In genomic region chr2:107228287-107228686, GRCm38 (mm10) we compare ENCODE assay signal across 20 mouse cellular contexts.
DNase-seq lines count a peak whose midpoint lies in the region; ATAC-seq lines count a peak whose summit lies in the region.
"Had no signal": no experiment of that assay in that cellular context is flagged by ENCODE, and none has a peak within 500 bp of the region (broad histone marks: within the 10 kb centered on the region; RNA-seq: fewer than 3 reads in every experiment).

No protein-coding gene starts in this region.

- no peak overlapping the region for H3K4me3 ChIP-seq in heart, embryonic 10.5 days
- no peak overlapping the region for H3K4me3 ChIP-seq in heart, embryonic 13.5 days
- H3K4me3 ChIP-seq in stomach, embryonic 14.5 days (ENCODE audit: low read depth, low read length): no peak overlapping the region
- H3K4me3 ChIP-seq: gastrocnemius, adult 2 months; hindbrain, embryonic 15.5 days; limb, embryonic 15.5 days; neural tube, embryonic 15.5 days had no signal

- H3K4me2 ChIP-seq in heart, embryonic 13.5 days: no peak overlapping the region
- no peak overlapping the region for H3K4me2 ChIP-seq in stomach, embryonic 14.5 days (replicated peaks; ENCODE audit: low read depth, low read length)
- H3K4me2 ChIP-seq: hindbrain, embryonic 15.5 days; limb, embryonic 15.5 days; neural tube, embryonic 15.5 days had no signal

- H3K9ac ChIP-seq in heart, embryonic 13.5 days: peak overlapping the region; percentile 33; the same call in 1 of the 2 replicates
- no peak overlapping the region for H3K9ac ChIP-seq in stomach, embryonic 14.5 days (replicated peaks; ENCODE audit: low read depth, low read length)
- H3K9ac ChIP-seq: hindbrain, embryonic 15.5 days; limb, embryonic 15.5 days; neural tube, embryonic 15.5 days had no signal

- no peaks in the 10 kb centered on the region for H3K9me3 ChIP-seq in heart, embryonic 10.5 days
- no peaks in the 10 kb centered on the region for H3K9me3 ChIP-seq in heart, embryonic 13.5 days
- H3K9me3 ChIP-seq in stomach, embryonic 14.5 days (ENCODE audit: control insufficient read depth, low read depth, low read length): no peaks in the 10 kb centered on the region
- H3K9me3 ChIP-seq: hindbrain, embryonic 15.5 days; limb, embryonic 15.5 days; neural tube, embryonic 15.5 days had no signal

- ATAC-seq in heart, embryonic 13.5 days (ENCODE audit: extremely low read depth, insufficient number of reproducible peaks, low FRiP score, low TSS enrichment): no peak
- peak; percentile 54; the same call in 1 of the 2 replicates for ATAC-seq in stomach, embryonic 14.5 days (ENCODE audit: insufficient number of reproducible peaks, insufficient read depth, low FRiP score, low read depth)
- ATAC-seq: forebrain, embryonic 16.5 days; intestine, postnatal 0 days had no signal

- H3K4me1 ChIP-seq in heart, embryonic 10.5 days: peaks cover 15% of the 10 kb centered on the region; the same call in 1 of the 2 replicates
- H3K4me1 ChIP-seq in heart, embryonic 13.5 days: peaks cover 24% of the 10 kb centered on the region
- no peaks in the 10 kb centered on the region for H3K4me1 ChIP-seq in stomach, embryonic 14.5 days (ENCODE audit: control insufficient read depth, insufficient read depth, low read length)
- H3K4me1 ChIP-seq: hindbrain, embryonic 15.5 days; limb, embryonic 15.5 days; neural tube, embryonic 15.5 days had no signal

- no peak for DNase-seq in heart, embryonic 10.5 days (ENCODE audit: low spot score)
- no peak for DNase-seq in heart, postnatal 25 days (ENCODE audit: low spot score)
- peak; percentile 27 for DNase-seq in MEL-GATA-1-ER (ENCODE audit: extremely low read depth, low read depth)
- no peak for DNase-seq in thymus, postnatal 0 days (ENCODE audit: low spot score)
- no peak for DNase-seq in kidney, postnatal 10 days
- DNase-seq in T-cell, adult 2 months (ENCODE audit: low spot score): no peak
- DNase-seq: adrenal gland, postnatal 25 days; B cell, adult 2 months; cerebellum, adult 9-11 months; gastrocnemius, adult 2 months; lung, adult 18-20 months; retina, postnatal 1 day had no signal

- H3K27me3 ChIP-seq in heart, embryonic 10.5 days (ENCODE audit: insufficient read depth, poor library complexity, severe bottlenecking): no peaks in the 10 kb centered on the region
- H3K27me3 ChIP-seq in heart, embryonic 13.5 days (replicated peaks): no peaks in the 10 kb centered on the region
- no peaks in the 10 kb centered on the region for H3K27me3 ChIP-seq in stomach, embryonic 14.5 days (ENCODE audit: control insufficient read depth, insufficient read depth, low read length)
- H3K27me3 ChIP-seq: hindbrain, embryonic 15.5 days; limb, embryonic 15.5 days; neural tube, embryonic 15.5 days had no signal

- intact Hi-C loops in heart, postnatal 25 days (cut with DNase I): no loop called here

- H3K36me3 ChIP-seq in heart, embryonic 10.5 days: no peaks in the 10 kb centered on the region
- no peaks in the 10 kb centered on the region for H3K36me3 ChIP-seq in heart, embryonic 13.5 days
- H3K36me3 ChIP-seq in stomach, embryonic 14.5 days (ENCODE audit: control insufficient read depth, insufficient read depth, low read length): no peaks in the 10 kb centered on the region
- H3K36me3 ChIP-seq: hindbrain, embryonic 15.5 days; limb, embryonic 15.5 days; neural tube, embryonic 15.5 days had no signal

- WGBS in heart, embryonic 10.5 days: 60% methylated on average over 1 of the region's 1 CpGs
- WGBS in heart, embryonic 13.5 days: 37% methylated on average over 1 of the region's 1 CpGs
- WGBS in stomach, embryonic 14.5 days: 15% methylated on average over 1 of the region's 1 CpGs

- peak overlapping the region; percentile 59; the same call in 1 of the 2 replicates for H3K27ac ChIP-seq in heart, embryonic 10.5 days
- H3K27ac ChIP-seq in heart, embryonic 13.5 days (replicated peaks): peak overlapping the region; percentile 83
- no peak overlapping the region for H3K27ac ChIP-seq in stomach, embryonic 14.5 days (ENCODE audit: low read length)
- H3K27ac ChIP-seq: gastrocnemius, adult 2 months; hindbrain, embryonic 15.5 days; kidney, postnatal 0 days; limb, embryonic 15.5 days; neural tube, embryonic 15.5 days had no signal
